Mouse (Mus musculus) left cerebral cortex, postnatal 10 days (tissue): ENCODE results near the gene Ehmt1. TPM values are rescaled to one million over a fixed set of nuclear protein-coding genes. Genes with fewer than 3 reads are reported as not detected.

ENCODE experiments used
- DNase-seq, 2 experiments: peaks; one replicate each; pipeline ENCODE4 v3.0.0; 2021 to 2022; ENCODE audit warnings: low spot score in 2 of 2, mixed read lengths in 1 of 2; ENCODE audit errors: extremely low spot score in 1 of 2
- intact Hi-C: fragments of 180-260 bp; cut with DNase I; formaldehyde crosslinking; loops from one replicate; pipeline ENCODE4 v1.15.1; 2025
- total RNA-seq, 2 experiments: library from RNA; stranded (reverse); gene quantifications; 2 replicates each; pipeline ENCODE4 v1.2.3; 2021

The Ehmt1 gene
- total RNA-seq, 2 experiments from 2014 or later: 59.4 to 76.6 TPM

DNA sequence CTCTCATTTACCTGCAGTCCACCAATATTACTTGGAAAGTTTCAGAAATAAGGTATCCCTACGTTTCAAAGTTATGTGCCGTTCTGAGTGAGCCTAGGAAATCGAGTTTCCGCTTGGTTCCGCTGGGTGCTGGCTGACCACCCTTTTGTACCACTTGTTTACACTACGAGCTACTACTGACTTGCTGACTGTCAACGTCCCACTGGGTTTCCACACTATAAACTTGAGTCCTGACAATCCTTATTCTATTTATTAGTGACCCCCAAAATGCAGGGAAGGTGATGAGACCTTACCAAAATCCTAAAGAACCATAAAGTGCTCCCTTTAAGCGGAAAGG is 393 bp upstream of the Ehmt1 start:
- intact Hi-C loops: no loop called here
- DNase-seq: no peak

- intact Hi-C loops: no loop called here
- no peak for DNase-seq
Observed at GRCm38 (mm10) chr2:24914762-24915161, 4.7 kb downstream of the Ehmt1 start.

GRCm38 (mm10) chr2:24912589-24912988 is 6.8 kb downstream of the Ehmt1 start:
- no peak for DNase-seq
- intact Hi-C loops: no loop called here

DNA sequence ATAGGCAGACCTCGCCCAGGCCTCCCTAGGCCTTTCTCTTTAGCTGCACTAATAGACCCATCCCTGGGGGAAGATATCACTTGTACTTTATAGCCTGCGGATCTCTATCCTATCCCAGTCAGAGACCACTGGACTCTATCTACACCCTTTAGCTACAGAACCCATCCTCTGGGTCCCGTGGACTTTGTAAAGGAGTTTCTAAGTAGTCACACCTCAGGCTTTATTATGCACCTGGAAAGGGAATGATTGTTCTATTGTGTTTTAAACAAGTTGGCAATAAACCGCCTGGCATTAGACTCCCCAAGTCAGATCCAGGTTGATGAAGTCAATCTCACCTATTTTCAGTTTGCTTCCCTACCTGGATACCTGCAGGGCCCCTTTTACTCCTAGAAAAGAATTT is 7.2 kb downstream of the Ehmt1 start:
- no peak for DNase-seq
- intact Hi-C loops: no loop called here

- intact Hi-C loops: no loop called here
- DNase-seq: no peak
Observed at GRCm38 (mm10) chr2:24910481-24910880, 8.9 kb downstream of the Ehmt1 start.

- intact Hi-C loops: no loop called here
- no peak for DNase-seq
Observed at GRCm38 (mm10) chr2:24905653-24906155, 13.7 kb downstream of the Ehmt1 start.

DNA sequence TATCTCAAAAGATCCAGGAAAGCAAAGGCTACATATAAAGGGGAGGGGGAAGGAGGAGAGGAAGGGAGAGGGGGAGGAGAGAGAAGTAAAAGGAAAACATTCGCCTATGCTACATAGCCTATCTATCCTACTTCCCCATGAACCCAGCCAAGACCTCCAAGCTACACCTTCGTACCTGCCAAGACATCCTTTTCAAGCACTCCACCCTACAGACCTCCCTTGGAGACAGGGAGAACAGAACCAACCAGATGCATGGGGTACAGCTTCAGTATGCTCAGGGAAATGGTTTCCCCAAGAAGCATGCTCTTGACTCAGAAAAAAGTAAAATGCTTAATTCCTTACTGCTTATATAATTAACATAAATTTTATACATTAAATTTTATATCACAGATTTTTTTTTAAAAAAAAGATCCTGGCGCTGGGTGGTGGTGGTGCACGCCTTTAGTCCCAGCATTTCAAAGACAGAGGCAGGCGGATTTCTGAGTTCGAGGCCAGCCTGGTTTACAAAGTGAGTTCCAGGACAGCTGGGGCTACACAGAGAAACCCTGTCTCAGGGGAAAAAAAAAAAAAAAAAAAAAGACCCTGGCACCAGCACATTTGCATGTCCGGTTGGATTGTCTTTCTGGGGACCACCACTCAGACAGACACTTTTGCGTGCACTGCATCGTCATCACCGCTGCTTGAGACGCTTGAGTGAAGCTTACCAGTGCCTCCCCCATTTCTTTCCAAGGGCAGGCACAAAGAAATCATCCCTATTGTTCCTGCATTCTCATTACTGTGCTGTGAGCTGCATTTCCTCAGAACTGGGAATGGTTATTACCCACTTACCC is 14.4 kb downstream of the Ehmt1 start:
- DNase-seq: no peak
- intact Hi-C loops: no loop called here

DNA sequence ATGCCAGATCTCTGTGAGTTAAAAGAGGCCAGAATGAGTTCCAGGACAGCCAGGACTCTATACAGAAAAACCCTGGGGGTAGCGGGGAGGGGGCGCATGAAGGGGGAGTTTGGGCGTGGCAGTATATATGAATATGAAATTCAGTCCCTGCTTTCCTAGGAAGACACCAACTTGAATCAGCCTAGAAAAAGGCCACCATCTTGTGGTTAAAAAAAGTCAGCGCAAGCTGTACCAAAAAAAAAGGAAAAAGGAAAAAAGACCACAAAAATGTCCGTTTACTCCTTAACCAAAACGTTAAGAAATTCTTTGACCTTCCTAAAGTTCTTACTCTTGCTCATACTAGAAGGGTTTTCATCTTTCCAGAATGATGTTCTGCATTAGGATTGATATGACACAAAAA is 16.4 kb downstream of the Ehmt1 start:
- no peak for DNase-seq
- intact Hi-C loops: no loop called here

- peak in 1 of 2 experiments; percentile 55 for DNase-seq
- intact Hi-C loops: no loop called here
Observed at GRCm38 (mm10) chr2:24901055-24901454, 18.4 kb downstream of the Ehmt1 start.

- no peak for DNase-seq
- intact Hi-C loops: no loop called here
Observed at GRCm38 (mm10) chr2:24899292-24899691, 20.1 kb downstream of the Ehmt1 start.

DNA sequence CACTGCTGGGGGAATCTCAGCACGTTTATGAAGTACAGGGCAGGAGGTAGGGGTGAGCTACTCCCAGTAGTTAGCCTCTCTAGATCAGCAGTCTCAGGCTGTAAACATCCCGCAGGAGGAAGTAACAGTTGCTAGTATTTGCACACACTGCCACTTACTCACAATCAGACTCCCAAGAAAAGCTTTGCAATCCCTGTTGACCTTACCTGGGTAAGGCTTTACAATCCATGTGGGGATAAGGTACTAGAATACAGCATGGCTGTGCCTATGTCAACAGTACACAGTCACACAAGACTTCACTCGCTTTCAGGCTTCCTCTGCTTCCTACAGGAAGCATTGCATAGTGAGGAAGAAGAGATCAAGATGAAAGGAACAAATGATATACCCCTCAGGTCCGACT is 22.7 kb downstream of the Ehmt1 start:
- intact Hi-C loops: no loop called here

DNA sequence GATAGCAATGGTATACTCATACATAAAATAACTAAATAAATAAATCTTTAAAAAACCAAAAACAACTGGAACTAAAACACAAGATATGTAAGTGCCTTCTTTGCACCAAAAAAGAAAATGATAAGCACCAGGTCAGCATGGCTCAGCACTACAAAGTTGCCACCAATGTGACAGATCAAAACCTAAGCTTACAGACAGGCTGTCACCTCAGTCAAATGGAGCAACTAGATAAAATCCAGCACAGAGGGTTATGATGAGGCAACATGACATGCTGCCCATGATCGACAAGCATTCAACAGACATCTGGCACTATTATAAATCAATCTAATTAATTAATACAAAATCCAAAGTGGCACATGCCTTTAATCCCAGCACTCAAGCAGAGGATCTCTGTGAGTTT is 25.2 kb downstream of the Ehmt1 start:
- no peak for DNase-seq
- intact Hi-C loops: no loop called here

More for the DNA sequence above, 22.7 kb downstream of the Ehmt1 start:
- no peak for DNase-seq

GRCm38 (mm10) chr2:24892318-24892717 is 27.1 kb downstream of the Ehmt1 start:
- DNase-seq: no peak
- intact Hi-C loops: no loop called here

GRCm38 (mm10) chr2:24890541-24891447 is 28.6 kb downstream of the Ehmt1 start:
- no peak for DNase-seq
- intact Hi-C loops: no loop called here

GRCm38 (mm10) chr2:24888895-24889294 is 30.5 kb downstream of the Ehmt1 start:
- no peak for DNase-seq
- intact Hi-C loops: no loop called here

DNA sequence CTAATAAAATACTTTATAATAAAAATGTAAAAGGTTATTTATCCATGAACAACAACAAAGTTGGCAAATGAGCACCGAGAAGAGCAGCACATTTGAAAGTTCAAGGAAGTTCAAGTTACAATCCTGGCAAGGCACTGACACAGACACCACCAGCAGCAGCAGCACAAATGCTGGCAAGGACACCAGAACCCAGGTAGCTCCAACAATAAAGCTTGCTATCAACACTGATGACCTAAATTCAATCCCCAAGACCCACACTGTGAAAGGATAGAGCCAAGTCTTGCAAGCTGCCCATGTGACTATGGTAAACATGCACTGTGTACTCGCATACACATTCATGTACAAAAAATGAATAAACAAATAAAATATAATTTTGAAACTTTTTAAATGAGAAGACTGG is 38.7 kb downstream of the Ehmt1 start:
- intact Hi-C loops: no loop called here
- no peak for DNase-seq

DNA sequence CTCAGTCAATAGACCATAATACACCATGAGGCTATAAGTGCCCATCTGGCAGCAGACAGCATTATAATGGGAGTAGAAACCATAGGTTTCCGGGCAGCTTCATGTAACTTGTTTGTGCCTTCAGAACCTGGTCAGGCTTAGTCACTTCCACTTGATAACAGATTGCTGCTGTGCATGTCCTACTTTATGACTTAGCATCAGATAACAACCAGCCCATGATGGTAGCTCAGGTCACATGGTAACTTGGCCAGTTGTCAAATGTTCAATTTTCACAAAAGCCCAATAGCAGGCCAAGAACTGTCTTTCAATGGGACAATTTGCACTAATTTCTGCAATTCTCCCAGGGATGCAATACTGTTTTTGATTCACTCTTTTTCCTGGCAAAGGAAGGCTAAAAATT is 48.5 kb downstream of the Ehmt1 start:
- intact Hi-C loops: no loop called here

GRCm38 (mm10) chr2:24863010-24863409 is 56.4 kb downstream of the Ehmt1 start:
- intact Hi-C loops: no loop called here
- peak in 1 of 2 experiments; percentile 25 for DNase-seq

More for the DNA sequence above, 48.5 kb downstream of the Ehmt1 start:
- no peak for DNase-seq

DNA sequence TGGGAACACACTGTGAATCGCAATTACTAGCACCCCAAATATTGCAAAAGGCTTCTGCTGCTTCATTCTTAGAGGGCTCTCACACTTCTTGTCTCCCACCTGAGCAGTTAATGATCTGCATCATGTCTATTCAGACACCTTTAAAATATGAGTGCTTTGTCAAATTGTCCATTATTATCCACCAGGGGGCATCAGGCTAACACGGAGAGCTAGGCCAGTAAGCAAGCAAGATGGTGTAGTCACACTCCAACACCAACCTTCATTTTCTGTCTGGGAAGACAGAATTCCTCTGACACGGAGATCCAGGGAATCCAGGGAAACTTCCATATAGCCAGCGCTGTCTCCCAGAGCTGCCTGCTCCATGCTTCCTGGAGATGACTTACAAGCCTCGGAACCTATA is 67.0 kb downstream of the Ehmt1 start:
- intact Hi-C loops: no loop called here
- no peak for DNase-seq

DNA sequence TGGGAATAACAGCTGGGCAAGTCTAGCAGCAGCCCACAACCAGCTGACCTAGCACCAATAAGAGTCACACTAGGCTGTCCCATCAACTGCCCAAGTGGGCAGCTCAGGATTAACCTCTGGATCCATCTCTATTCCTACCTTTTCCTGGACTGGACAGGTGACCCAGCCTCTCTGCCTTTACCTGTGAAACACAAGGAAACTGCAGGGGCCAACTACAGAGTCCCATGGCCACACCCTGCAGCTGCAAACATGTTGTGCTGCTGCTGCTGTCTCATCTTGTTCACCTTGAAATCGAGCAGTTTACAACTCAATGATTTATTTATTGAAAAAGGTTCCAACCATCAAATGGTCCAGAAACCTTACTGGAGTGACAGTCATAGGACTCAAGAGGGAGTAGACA is 72.9 kb downstream of the Ehmt1 start:
- intact Hi-C loops: no loop called here
- DNase-seq: no peak
